Mouse (Mus musculus): ENCODE data around the gene Akr1d1. TPM values are rescaled to one million over a fixed set of nuclear protein-coding genes. Genes with fewer than 3 reads are reported as not detected.

The Akr1d1 gene
- not detected in 2 replicates for polyA plus RNA-seq (2012; rRNA removed)

GRCm38 (mm10) chr6:37529940-37530339 lies at the start of gene Akr1d1:
TSS of gene Akr1d1 (plus strand) at chr6:37530173.
- no peak for DNase-seq (ENCODE audit: low spot score)

GRCm38 (mm10) chr6:37481147-37481546 lies 48.8 kb upstream of the Akr1d1 start:
- DNase-seq (ENCODE audit: low spot score), result no peak

GRCm38 (mm10) chr6:37483262-37483661 lies 46.7 kb upstream of the Akr1d1 start:
- no peak for DNase-seq (ENCODE audit: low spot score)

GRCm38 (mm10) chr6:37484588-37485070 lies 45.3 kb upstream of the Akr1d1 start:
- DNase-seq (ENCODE audit: low spot score), result no peak

- DNase-seq (ENCODE audit: low spot score), result peak; percentile 22
Measured at GRCm38 (mm10) chr6:37486502-37486901, 43.5 kb upstream of the Akr1d1 start.

- no peak for DNase-seq (ENCODE audit: low spot score)
Measured at GRCm38 (mm10) chr6:37492241-37492640, 37.7 kb upstream of the Akr1d1 start.

DNA sequence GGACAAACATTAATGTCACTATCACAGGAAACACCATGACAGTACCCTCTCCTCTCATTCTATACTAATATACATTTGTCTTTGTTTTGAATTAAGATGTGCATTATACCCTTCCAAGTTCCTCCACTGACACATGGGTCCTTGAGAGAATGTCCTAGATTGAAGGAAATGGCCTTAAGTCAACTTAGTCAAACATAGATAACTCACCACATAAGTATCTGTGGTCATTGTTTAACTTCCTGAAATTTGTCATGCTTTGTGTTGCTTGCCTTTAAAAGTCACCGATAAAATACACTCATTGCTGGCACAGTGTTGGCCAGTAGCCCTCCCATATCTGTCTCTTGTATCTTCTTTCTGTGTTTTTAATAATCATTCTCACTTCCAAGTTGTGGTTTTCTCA lies 35.0 kb upstream of the Akr1d1 start:
- no peak for DNase-seq (ENCODE audit: low spot score)

DNA sequence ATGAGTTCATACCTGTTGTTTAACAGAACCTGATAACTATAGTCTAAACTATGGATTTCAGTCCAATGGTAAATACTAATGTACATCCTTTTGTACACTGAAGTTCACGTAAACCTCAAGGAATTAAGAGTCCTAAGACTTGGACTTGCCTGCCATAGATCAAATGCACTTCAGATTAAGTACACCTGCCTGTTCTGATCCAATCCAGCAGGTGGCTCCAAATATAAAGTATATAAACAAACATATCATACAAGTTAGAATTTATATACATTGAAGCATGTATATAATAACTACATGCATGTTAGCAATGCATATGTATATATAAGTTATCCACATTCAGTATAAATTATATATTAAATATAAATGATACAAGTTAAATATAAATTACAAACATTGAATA lies 33.1 kb upstream of the Akr1d1 start:
- DNase-seq (ENCODE audit: low spot score), result no peak

GRCm38 (mm10) chr6:37505588-37505987 lies 24.4 kb upstream of the Akr1d1 start:
- DNase-seq (ENCODE audit: low spot score), result no peak

DNA sequence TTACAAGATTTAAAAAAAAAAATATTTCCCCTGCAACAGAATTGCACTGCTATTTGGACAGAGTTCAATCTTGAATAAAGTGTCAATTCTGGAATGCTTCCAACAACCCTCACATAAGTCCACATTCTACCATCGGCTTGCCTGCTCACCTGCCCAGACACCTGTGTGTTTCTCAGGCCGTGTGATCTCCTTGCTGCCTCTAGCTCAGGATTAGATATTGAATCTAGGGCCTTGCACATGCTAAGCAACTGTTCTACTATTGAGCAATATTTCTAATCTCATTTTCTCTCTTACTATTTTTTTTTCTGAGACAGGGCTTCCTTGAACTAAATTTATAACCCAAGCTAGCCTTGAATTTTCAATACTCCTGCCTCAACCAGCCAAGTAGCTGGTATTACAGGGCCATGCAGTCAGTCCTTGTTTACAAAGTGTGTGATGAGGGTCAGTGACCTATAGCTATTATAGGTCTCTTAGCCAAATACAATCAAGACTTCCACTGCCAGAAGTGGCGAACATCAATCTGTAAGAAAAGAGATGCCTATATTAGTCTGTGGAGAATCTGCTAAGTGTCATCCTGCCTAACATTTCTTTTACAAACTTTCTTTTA lies 23.0 kb upstream of the Akr1d1 start:
- no peak for DNase-seq (ENCODE audit: low spot score)

- no peak for DNase-seq (ENCODE audit: low spot score)
Measured at GRCm38 (mm10) chr6:37510786-37511185, 19.2 kb upstream of the Akr1d1 start.

GRCm38 (mm10) chr6:37520631-37521375 lies 9.2 kb upstream of the Akr1d1 start:
- DNase-seq (ENCODE audit: low spot score), result no peak

GRCm38 (mm10) chr6:37532036-37532435 lies 2.1 kb downstream of the Akr1d1 start:
- no peak for DNase-seq (ENCODE audit: low spot score)

DNA sequence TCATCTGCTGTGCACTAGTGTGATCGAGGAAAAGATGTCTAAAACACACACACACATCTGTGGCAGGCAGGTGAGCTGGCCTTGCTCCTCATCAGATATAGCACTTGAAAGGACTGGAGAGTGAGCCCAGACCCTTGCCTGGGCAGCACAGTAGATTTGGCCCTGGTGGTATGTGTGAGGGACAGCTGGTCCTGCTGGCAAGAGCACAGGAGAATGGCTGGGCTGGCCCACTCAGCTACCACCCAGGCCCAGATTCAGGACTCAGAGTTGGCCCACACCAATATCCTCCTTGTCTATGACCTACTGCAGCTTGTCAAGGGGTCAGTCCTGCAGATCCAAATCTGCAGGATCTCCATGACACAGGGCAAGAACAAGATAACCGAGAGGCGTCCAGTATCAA lies 6.9 kb downstream of the Akr1d1 start:
- no peak for DNase-seq (ENCODE audit: low spot score)

DNA sequence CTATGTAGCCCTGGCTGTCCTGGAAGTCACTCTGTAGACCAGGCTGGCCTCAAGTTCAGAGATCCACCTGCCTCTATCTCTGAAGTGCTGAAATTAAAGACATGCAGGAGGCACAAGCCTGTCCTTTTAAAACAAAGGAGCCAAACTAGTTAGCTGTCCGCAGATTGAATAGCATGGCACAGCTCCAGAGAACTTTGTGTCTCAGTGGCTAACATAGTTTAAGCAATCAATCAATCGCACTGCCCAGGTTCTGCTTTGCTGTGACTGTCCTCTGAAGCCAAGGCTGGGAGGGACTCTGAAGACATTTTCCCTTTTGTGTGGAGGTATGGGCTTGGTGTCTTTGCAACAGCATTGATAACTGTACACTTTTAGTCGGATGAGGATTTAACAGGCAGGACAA lies 7.8 kb downstream of the Akr1d1 start:
- DNase-seq (ENCODE audit: low spot score), result no peak

DNA sequence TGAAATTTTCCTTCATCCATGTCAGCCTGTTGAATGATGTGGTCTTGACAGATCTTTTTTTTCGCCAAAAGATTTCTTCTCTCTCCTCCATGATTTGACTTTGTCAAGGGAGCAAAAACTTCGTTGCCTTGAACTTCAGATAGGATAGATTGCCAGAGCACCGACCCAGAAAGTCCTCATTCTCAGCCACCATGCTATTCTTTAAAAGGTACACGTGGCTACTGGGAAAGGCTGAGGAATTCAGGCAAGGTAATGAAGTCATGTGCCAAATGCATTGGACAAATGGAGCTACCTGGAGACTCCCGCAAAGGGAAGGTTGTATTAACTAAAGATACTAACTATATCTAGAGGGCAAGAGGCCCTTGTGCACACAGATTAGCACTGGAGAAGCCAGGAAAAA lies 8.8 kb downstream of the Akr1d1 start:
- no peak for DNase-seq (ENCODE audit: low spot score)

GRCm38 (mm10) chr6:37539403-37539802 lies 9.4 kb downstream of the Akr1d1 start:
- no peak for DNase-seq (ENCODE audit: low spot score)

DNA sequence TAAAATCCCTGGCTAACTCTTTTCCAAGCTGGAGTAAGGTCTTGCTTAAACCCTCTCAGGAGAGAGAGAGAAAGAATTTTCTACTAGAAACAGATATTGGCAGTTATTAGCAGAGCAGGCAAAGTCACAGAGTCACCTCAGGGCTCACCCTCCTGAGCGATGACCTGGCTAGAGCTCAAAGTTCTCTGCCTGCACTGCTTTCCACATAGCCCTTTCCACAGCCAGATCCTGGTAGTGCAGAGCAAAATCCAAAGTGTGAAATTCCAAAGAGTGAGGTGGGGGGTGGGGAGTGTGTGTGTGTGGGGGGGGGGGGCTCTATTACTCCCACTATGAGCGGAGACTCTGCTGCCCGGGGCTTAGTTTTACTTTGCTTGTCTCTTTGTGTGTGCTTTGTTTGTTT lies 10.1 kb downstream of the Akr1d1 start:
- no peak for DNase-seq (ENCODE audit: low spot score)

GRCm38 (mm10) chr6:37541171-37541570 lies 11.2 kb downstream of the Akr1d1 start:
- no peak for DNase-seq (ENCODE audit: low spot score)

- no peak for DNase-seq (ENCODE audit: low spot score)
Measured at GRCm38 (mm10) chr6:37542145-37542544, 12.2 kb downstream of the Akr1d1 start.

DNA sequence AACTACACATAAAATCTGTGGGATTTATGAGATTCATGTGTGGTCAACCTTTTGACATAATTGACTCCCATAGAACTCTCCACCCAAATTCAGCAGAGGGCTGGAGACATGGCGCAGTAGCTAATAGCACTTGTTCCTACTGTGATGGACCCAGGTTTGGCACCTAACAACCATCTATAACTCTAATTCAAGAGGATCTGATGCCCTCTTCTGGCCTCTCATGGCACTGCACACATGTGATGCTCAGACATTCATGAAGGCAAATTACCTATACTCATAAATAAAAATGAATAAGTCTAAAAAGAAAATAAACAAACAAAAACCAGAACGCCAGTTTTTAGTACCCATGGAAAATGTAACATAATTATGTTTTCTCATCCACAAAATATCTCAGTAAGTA lies 22.8 kb downstream of the Akr1d1 start:
- no peak for DNase-seq (ENCODE audit: low spot score)

DNA sequence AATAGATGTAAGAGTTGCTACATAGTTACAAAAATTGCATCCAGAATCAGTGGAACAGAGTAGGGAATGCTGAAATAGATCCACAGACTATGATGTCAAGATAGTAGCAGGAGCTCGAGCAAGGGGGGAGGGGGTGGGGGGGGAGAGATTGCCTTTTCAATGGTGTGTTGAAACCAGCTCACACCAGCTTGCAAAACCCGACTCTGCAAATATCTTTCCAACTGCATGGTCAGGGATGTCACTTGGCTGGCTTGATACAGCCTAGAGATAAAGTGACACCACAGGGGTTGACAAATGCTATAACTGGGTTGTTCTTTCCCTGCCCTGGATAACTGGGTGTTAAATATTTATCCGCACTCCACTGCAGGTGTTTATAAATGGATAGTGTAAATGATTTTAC lies 24.0 kb downstream of the Akr1d1 start:
- DNase-seq (ENCODE audit: low spot score), result no peak

DNA sequence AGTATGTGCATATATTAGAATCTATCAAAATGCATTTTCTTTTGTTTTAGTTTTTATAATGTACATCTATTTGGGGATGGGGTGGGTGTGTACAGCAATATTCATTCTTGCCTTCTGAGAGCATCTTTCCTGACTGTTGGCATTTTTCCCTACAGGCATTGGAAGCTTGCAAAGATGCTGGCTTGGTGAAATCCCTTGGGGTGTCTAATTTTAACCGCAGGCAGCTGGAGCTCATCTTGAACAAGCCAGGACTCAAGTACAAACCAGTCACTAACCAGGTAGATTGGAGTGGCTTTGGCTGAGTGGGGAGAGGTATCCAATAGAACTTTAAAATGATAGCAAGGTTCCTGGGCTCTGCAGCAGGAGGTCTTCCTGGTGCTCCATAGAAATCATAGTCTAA lies 24.4 kb downstream of the Akr1d1 start:
- no peak for DNase-seq (ENCODE audit: low spot score)

DNA sequence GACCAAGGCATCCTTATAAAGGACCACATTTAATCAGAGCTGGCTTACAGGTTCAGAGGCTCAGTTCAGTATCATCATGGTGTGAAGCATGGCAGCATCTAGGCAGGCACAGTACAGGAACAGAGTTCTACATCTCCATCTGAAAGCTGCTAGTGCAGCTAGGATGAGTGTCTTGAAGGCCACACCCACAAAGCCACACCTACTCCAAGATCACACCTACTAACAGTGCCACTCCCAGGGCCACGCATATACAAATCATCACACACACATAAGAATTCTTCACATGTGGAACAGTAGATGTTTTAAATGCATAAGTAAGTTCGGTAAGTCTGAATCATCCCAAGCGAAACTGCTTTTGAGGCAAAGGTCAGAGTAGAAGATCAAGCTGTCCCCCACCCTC lies 33.9 kb downstream of the Akr1d1 start:
- DNase-seq (ENCODE audit: low spot score), result no peak

All from urinary bladder, adult 2 months (tissue).